In genomic region chr15:80133682-80134449, GRCm38 (mm10) we compare ENCODE assay signal across 8 mouse cellular contexts. TPM values are rescaled to one million over a fixed set of nuclear protein-coding genes. Genes with fewer than 3 reads are reported as not detected.
DNase-seq lines count a peak whose midpoint lies in the region; ATAC-seq and TF ChIP-seq lines count a peak whose summit lies in the region.

No protein-coding gene starts in this region.

- WGBS in spleen, adult 2 months = 5% methylated on average over 14 of the region's 14 CpGs
- 14% methylated on average over 14 of the region's 14 CpGs for WGBS in embryonic facial prominence, embryonic 13.5 days
- 16% methylated on average over 14 of the region's 14 CpGs for WGBS in limb, embryonic 13.5 days
- 16% methylated on average over 14 of the region's 14 CpGs for WGBS in midbrain, embryonic 11.5 days

- no peaks in the 10 kb centered on the region for H3K36me3 ChIP-seq in spleen, adult 2 months (ENCODE audit: control insufficient read depth, insufficient read depth, low read length)
- peaks cover 15% of the 10 kb centered on the region; the same call in 1 of the 2 replicates for H3K36me3 ChIP-seq in embryonic facial prominence, embryonic 13.5 days
- H3K36me3 ChIP-seq in limb, embryonic 13.5 days = peaks cover 19% of the 10 kb centered on the region
- no peaks in the 10 kb centered on the region for H3K36me3 ChIP-seq in midbrain, embryonic 11.5 days (ENCODE audit: control insufficient read depth, insufficient read depth, low read length)

- no peak for DNase-seq in spleen, adult 2 months (ENCODE audit: low read depth in 1 of 2, low spot score in 2 of 2)
- no peak for DNase-seq in spleen, adult 18-20 months
- DNase-seq in midbrain, embryonic 11.5 days (ENCODE audit: low spot score, missing footprints) = peak; percentile 92
- no peak for DNase-seq in frontal cortex, postnatal 14 days (ENCODE audit: low spot score in 2 of 2)
- no peak for DNase-seq in right cerebral cortex, postnatal 4 days

- no peak for ATAC-seq in embryonic facial prominence, embryonic 13.5 days (ENCODE audit: insufficient number of reproducible peaks, insufficient read depth, low FRiP score, low TSS enrichment, low read depth)
- ATAC-seq in hematopoietic stem cell, adult 5-6 weeks (replicated peaks in 1 of 2; ENCODE audit: insufficient read depth in 1 of 2, low FRiP score in 2 of 2, low TSS enrichment in 1 of 2, low read depth in 1 of 2, poor library complexity in 2 of 2, severe bottlenecking in 2 of 2) = peak; percentile 17 to 47
- ATAC-seq in limb, embryonic 13.5 days (ENCODE audit: low FRiP score, low read depth) = 0 out of 2 replicates have a peak, but pooled peaks have one; percentile 6
- peak; percentile 22 for ATAC-seq in midbrain, embryonic 11.5 days (ENCODE audit: low FRiP score)

- H3K27ac ChIP-seq in spleen, adult 2 months (ENCODE audit: insufficient read depth, low read length) = peak overlapping the region; percentile 95
- H3K27ac ChIP-seq in embryonic facial prominence, embryonic 13.5 days = peak overlapping the region; percentile 99
- peak overlapping the region; percentile 99 for H3K27ac ChIP-seq in limb, embryonic 13.5 days
- H3K27ac ChIP-seq in midbrain, embryonic 11.5 days (ENCODE audit: low read depth, low read length) = peak overlapping the region; percentile 99

- H3K9me3 ChIP-seq in embryonic facial prominence, embryonic 13.5 days = no peaks in the 10 kb centered on the region
- no peaks in the 10 kb centered on the region for H3K9me3 ChIP-seq in limb, embryonic 13.5 days
- H3K9me3 ChIP-seq in midbrain, embryonic 11.5 days (ENCODE audit: control insufficient read depth, low read length) = no peaks in the 10 kb centered on the region

- peak overlapping the region; percentile 91 for H3K4me2 ChIP-seq in embryonic facial prominence, embryonic 13.5 days
- peak overlapping the region; percentile 95 for H3K4me2 ChIP-seq in limb, embryonic 13.5 days (replicated peaks)
- H3K4me2 ChIP-seq in midbrain, embryonic 11.5 days = peak overlapping the region; percentile 92

- H3K9ac ChIP-seq in embryonic facial prominence, embryonic 13.5 days = peak overlapping the region; percentile 89
- peak overlapping the region; percentile 88 for H3K9ac ChIP-seq in limb, embryonic 13.5 days
- H3K9ac ChIP-seq in midbrain, embryonic 11.5 days (ENCODE audit: low read length) = peak overlapping the region; percentile 96

- no peak for TF ChIP-seq CTCF in spleen, adult 2 months (IDR thresholded peaks at IDR 0.05; ENCODE audit: extremely low read depth, insufficient read depth, insufficient read length, insufficient replicate concordance)

- H3K27me3 ChIP-seq in spleen, adult 2 months (ENCODE audit: control insufficient read depth, insufficient read depth, low read length) = no peaks in the 10 kb centered on the region
- no peaks in the 10 kb centered on the region for H3K27me3 ChIP-seq in embryonic facial prominence, embryonic 13.5 days
- H3K27me3 ChIP-seq in limb, embryonic 13.5 days = no peaks in the 10 kb centered on the region
- H3K27me3 ChIP-seq in midbrain, embryonic 11.5 days (ENCODE audit: control insufficient read depth, insufficient read depth, low read length) = no peaks in the 10 kb centered on the region

- H3K4me3 ChIP-seq in spleen, adult 2 months (ENCODE audit: extremely low read depth, insufficient read depth, insufficient read length) = peak overlapping the region; percentile 97
- peak overlapping the region; percentile 70 for H3K4me3 ChIP-seq in embryonic facial prominence, embryonic 13.5 days
- H3K4me3 ChIP-seq in limb, embryonic 13.5 days = peak overlapping the region; percentile 72
- peak overlapping the region; percentile 77 for H3K4me3 ChIP-seq in midbrain, embryonic 11.5 days (ENCODE audit: low read depth, low read length)

- H3K4me1 ChIP-seq in spleen, adult 2 months (ENCODE audit: control insufficient read depth, insufficient read depth, insufficient read length) = peaks cover 8% of the 10 kb centered on the region
- peaks cover 30% of the 10 kb centered on the region for H3K4me1 ChIP-seq in embryonic facial prominence, embryonic 13.5 days
- peaks cover 12% of the 10 kb centered on the region for H3K4me1 ChIP-seq in limb, embryonic 13.5 days
- H3K4me1 ChIP-seq in midbrain, embryonic 11.5 days (ENCODE audit: control insufficient read depth, insufficient read depth, low read length) = peaks cover 13% of the 10 kb centered on the region

- TF ChIP-seq POLR2A in spleen, adult 2 months (IDR thresholded peaks at IDR 0.05; ENCODE audit: low read depth, low read length) = no peak

RNA-seq across cellular contexts. Expression of gene Tab1, which starts 0.9 kb away (rescaled TPM):
- 16.1 and 21.4 TPM in 2 replicates for polyA plus RNA-seq in spleen, adult 2 months (2012; rRNA removed)
- 47.7 and 48.0 TPM in 2 replicates for polyA plus RNA-seq in embryonic facial prominence, embryonic 13.5 days (2015; fragmentation: Nextera tagmentation; extraction: Ambion mirVana)
- total RNA-seq in hematopoietic stem cell, adult 5-6 weeks (2017) = 17.1 TPM in 2 replicates
- polyA plus RNA-seq in limb, embryonic 13.5 days (2015; fragmentation: Nextera tagmentation; extraction: Ambion mirVana) = 45.6 and 45.8 TPM in 2 replicates
- 24.9 and 29.4 TPM in 2 replicates for polyA plus RNA-seq in midbrain, embryonic 11.5 days (2014; fragmentation: Nextera tagmentation; extraction: Ambion mirVana)

RNA-seq across cellular contexts. Expression of gene Mgat3, which starts 39.7 kb away (rescaled TPM):
- 2.9 and 3.4 TPM in 2 replicates for polyA plus RNA-seq in spleen, adult 2 months (2012; rRNA removed)
- 7.7 and 8.3 TPM in 2 replicates for polyA plus RNA-seq in embryonic facial prominence, embryonic 13.5 days (2015; fragmentation: Nextera tagmentation; extraction: Ambion mirVana)
- total RNA-seq in hematopoietic stem cell, adult 5-6 weeks (2017) = not detected in 2 replicates
- polyA plus RNA-seq in limb, embryonic 13.5 days (2015; fragmentation: Nextera tagmentation; extraction: Ambion mirVana) = 6.0 and 6.1 TPM in 2 replicates
- polyA plus RNA-seq in midbrain, embryonic 11.5 days (2014; fragmentation: Nextera tagmentation; extraction: Ambion mirVana) = 8.0 and 10.7 TPM in 2 replicates

RNA-seq across cellular contexts. Expression of gene Rpl3, which starts 42.2 kb away (rescaled TPM):
- polyA plus RNA-seq in spleen, adult 2 months (2012; rRNA removed) = 550 and 833 TPM in 2 replicates
- polyA plus RNA-seq in embryonic facial prominence, embryonic 13.5 days (2015; fragmentation: Nextera tagmentation; extraction: Ambion mirVana) = 1,097 and 1,210 TPM in 2 replicates
- total RNA-seq in hematopoietic stem cell, adult 5-6 weeks (2017) = 3,283 and 3,286 TPM in 2 replicates
- polyA plus RNA-seq in limb, embryonic 13.5 days (2015; fragmentation: Nextera tagmentation; extraction: Ambion mirVana) = 1,057 and 1,068 TPM in 2 replicates
- 1,032 and 1,053 TPM in 2 replicates for polyA plus RNA-seq in midbrain, embryonic 11.5 days (2014; fragmentation: Nextera tagmentation; extraction: Ambion mirVana)

RNA-seq across cellular contexts. Expression of gene Syngr1, which starts 42.7 kb away (rescaled TPM):
- 9.9 and 13.5 TPM in 2 replicates for polyA plus RNA-seq in spleen, adult 2 months (2012; rRNA removed)
- polyA plus RNA-seq in embryonic facial prominence, embryonic 13.5 days (2015; fragmentation: Nextera tagmentation; extraction: Ambion mirVana) = 7.0 and 8.7 TPM in 2 replicates
- 0.89 and 5.7 TPM in 2 replicates for total RNA-seq in hematopoietic stem cell, adult 5-6 weeks (2017)
- 5.5 and 5.6 TPM in 2 replicates for polyA plus RNA-seq in limb, embryonic 13.5 days (2015; fragmentation: Nextera tagmentation; extraction: Ambion mirVana)
- 6.2 and 7.4 TPM in 2 replicates for polyA plus RNA-seq in midbrain, embryonic 11.5 days (2014; fragmentation: Nextera tagmentation; extraction: Ambion mirVana)
